Mouse (Mus musculus) olfactory bulb, adult 2 months (tissue): ENCODE data around the gene Ssh1.

Experiments used
- CTCF ChIP-seq: fragments of 200-500 bp; IDR thresholded peaks from 2 replicates; pipeline ENCODE4 v1.5.1; 2012; ENCODE audit warnings: low read depth, mild to moderate bottlenecking, low read length, moderate library complexity; ENCODE audit not compliant: insufficient read depth
- POLR2A ChIP-seq: fragments of 200-500 bp; IDR thresholded peaks from 2 replicates; pipeline ENCODE4 v1.6.1; 2012; ENCODE audit warnings: mild to moderate bottlenecking, low read depth, low read length, moderate library complexity; ENCODE audit not compliant: insufficient read depth

GRCm38 (mm10) chr5:114030652-114031051 is 37.0 kb upstream of the Ssh1 start:
- TF ChIP-seq CTCF (peak; percentile 9; the same call in 1 of the 2 replicates), POLR2A (no peak)
